Mouse (Mus musculus) layer of hippocampus, adult 18-20 months (tissue): ENCODE data around the gene Gm7324. TPM values are rescaled to one million over a fixed set of nuclear protein-coding genes. Genes with fewer than 3 reads are reported as not detected.
"Not testable (repeated sequence)": the region's sequence is repeated elsewhere in the genome, so short reads cannot be mapped to it uniquely, and the experiment has no call there.

Source experiments
- DNase-seq, 2 experiments: peaks; one replicate each; pipeline ENCODE4 v3.0.0; 2022; ENCODE audit warnings: low spot score in 2 of 2
- long read RNA-seq: library from polyadenylated mRNA; stranded (forward); transcript quantifications from one replicate; pipeline ENCODE4 v2.0.0, GENCODE M21; 2021
- total RNA-seq, 2 experiments: library from RNA; stranded (reverse); gene quantifications; 2 replicates each; pipeline ENCODE4 v1.2.3; 2021

Gm7324 gene
- 1 to 10 TPM in 1 of 2 experiments, under 1 TPM in 1; 0.84 to 2.0 TPM for total RNA-seq
- long read RNA-seq = 0 reads

DNA sequence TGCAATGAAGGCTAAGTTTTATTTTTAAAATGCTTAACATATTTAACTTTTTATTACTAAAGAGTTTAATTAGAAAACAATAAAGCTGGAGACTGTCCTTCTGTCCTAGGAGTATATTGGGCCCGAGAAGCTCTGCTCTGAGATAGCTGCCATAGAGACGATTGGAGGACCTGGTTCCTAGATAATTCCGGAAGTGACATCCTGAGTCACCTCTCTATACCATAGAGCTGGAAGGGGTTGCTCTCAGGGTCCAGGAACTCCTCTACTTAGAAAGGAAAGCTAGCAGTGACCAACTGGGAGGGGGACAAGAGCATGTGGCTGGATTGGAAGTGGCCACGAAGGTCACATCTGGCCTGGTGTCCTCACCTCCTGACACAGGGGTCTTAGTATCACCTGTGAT is at the start of gene Gm7324:
Gene Gm7324 (plus strand): TSS at position 208 of the 400 bp plus-strand sequence.
- DNase-seq = not testable (repeated sequence)

- not testable (repeated sequence) for DNase-seq
Observed at GRCm38 (mm10) chr14:43677099-43677498, 20.5 kb upstream of the Gm7324 start, which contains the start of gene Gm8165. Gene Gm8165, minus strand, starts transcription at chr14:43677199.

GRCm38 (mm10) chr14:43727385-43727784 is 29.8 kb downstream of the Gm7324 start, which contains the start of gene Gm16506:
Gene Gm16506, minus strand, starts transcription at chr14:43727485.
- DNase-seq = not testable (repeated sequence)

DNA sequence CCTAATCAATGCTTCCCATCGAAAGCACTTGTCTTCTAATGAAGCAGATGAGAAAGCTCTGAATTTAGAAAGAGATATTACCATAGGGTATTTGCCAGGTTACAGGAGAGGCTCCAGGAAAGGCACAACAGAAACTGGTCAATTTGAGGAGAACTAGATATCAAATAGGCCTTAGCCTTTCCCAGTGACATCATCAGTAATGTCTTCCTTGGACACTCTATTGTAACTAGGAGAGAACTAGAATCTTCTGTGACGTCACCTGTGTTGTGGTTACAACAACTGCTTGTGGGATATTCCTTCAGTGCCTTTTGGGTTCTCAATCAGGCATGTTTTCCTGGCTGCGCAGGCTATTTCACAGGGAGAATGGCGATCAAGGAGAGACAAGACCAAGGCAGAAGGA is 49.9 kb downstream of the Gm7324 start, which contains the start of gene Gm6526:
Gene Gm6526 (plus strand): TSS at position 301 of the 400 bp plus-strand sequence.
- DNase-seq = not testable (repeated sequence)

Other genes starting within 250 kb of the Gm7324 start
- gene Gm5799, start 154.3 kb upstream of the Gm7324 start, total RNA-seq = not detected
- not detected for gene Gm17654, start 118.7 kb upstream of the Gm7324 start, total RNA-seq
- not detected for gene Gm10375, start 89.8 kb upstream of the Gm7324 start, total RNA-seq
- not detected for gene Gm8165, start 20.6 kb upstream of the Gm7324 start, total RNA-seq
- not detected for gene Gm16506, start 29.7 kb downstream of the Gm7324 start, total RNA-seq
- not detected for gene Gm6526, start 50.0 kb downstream of the Gm7324 start, total RNA-seq
- not detected for gene Gm8180, start 86.9 kb downstream of the Gm7324 start, total RNA-seq
- gene Ear1, start 177.7 kb downstream of the Gm7324 start, total RNA-seq = not detected
- not detected for gene Ear10, start 225.7 kb downstream of the Gm7324 start, total RNA-seq
- not detected for gene Gm8113, start 227.6 kb downstream of the Gm7324 start, total RNA-seq